Mouse (Mus musculus): ENCODE measurements around the gene Spink4. TPM values are rescaled to one million over a fixed set of nuclear protein-coding genes. Genes with fewer than 3 reads are reported as not detected.

Spink4 gene
- total and polyA plus RNA-seq, 3 experiments, result 0.19 to 1.4 TPM; not detected in 1

DNA sequence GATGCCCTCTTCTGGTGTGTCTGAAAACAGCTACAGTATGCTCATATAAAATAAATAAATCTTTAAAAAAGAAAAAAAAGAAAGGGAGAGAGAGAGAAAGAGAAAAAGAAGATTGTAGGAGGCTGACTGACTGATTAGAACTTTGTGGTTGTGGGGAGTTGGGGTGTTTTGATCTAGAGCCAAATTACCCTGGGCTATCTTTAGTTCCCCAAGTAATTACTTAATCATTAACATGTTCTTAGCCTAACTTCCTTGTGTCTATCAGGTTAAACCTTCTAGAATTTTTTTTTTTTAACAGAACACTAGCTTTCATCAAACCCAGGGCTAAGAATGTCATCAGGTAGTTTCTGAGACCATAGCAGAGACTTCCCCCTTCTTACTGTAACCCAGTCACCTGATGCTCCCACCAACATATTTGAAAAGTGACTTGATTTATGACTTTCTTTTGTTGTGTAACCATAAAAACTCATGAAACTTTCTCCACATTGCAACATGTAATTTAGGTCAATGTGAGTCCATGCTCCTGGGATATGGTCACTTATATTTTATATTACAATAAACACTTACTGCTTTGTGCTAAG lies 5.5 kb upstream of the Spink4 start (continued):
- TF ChIP-seq ZKSCAN1 (IDR thresholded peaks at IDR 0.05; ENCODE audit: low read depth, low read length) (no peak), MAZ (IDR thresholded peaks at IDR 0.05; ENCODE audit: low read depth, low read length) (no peak), E2F4 (IDR thresholded peaks at IDR 0.05; ENCODE audit: borderline replicate concordance, low read depth, low read length) (no peak), USF2 (IDR thresholded peaks at IDR 0.05; ENCODE audit: borderline replicate concordance in 1 of 2, insufficient read depth in 1 of 2, low read depth in 1 of 2, low read length in 2 of 2) (no peak), NELFE (IDR thresholded peaks at IDR 0.05; ENCODE audit: low read depth, low read length) (no peak), MAX (IDR thresholded peaks at IDR 0.05; ENCODE audit: low read length) (no peak), POLR2AphosphoS2 (IDR thresholded peaks at IDR 0.05; ENCODE audit: low read length) (no peak), POLR2AphosphoS5 (IDR thresholded peaks at IDR 0.05; ENCODE audit: borderline replicate concordance, low read depth, low read length) (no peak), ETS1 (IDR thresholded peaks at IDR 0.05; ENCODE audit: low read depth, low read length) (peak; percentile 88), ZC3H11A (IDR thresholded peaks at IDR 0.05; ENCODE audit: low read depth, low read length) (no peak)

DNA sequence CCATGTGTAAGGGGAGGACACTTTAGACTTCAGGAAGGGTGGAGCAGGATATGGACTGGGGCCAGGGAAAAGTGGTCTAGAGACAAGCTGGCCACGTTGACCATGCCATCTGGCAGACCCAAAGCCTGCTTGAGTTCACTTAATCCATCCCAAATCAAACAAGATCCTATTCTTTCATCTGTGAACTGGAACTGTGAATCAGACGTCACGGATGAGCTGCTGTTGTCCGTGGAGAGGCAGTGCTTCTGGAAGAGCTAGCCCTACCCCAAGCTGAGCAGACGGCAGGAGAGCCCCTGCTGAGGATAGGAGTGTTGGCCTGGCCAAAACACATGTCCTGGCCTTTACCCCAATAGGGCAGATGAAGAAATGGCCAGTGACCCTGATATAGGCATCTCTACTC lies 3.9 kb upstream of the Spink4 start:
- no peak for DNase-seq (ENCODE audit: low read depth, low spot score)
- no peaks in the 10 kb centered on the region for H3K79me2 ChIP-seq (ENCODE audit: control insufficient read depth, insufficient read depth, low read length, poor library complexity)
- H3K4me3 ChIP-seq (ENCODE audit: control insufficient read depth in 1 of 2, insufficient read depth in 1 of 2, low read depth in 2 of 2, low read length in 2 of 2), result no peak overlapping the region
- H3K4me1 ChIP-seq (ENCODE audit: control insufficient read depth in 1 of 2, insufficient read depth in 2 of 2, low read length in 2 of 2), result peaks cover 11 to 23% of the 10 kb centered on the region in 2 experiments
- H3K9ac ChIP-seq (ENCODE audit: control insufficient read depth, low read depth, low read length, poor library complexity, severe bottlenecking), result no peak overlapping the region
- no peaks in the 10 kb centered on the region for H3K9me3 ChIP-seq (replicated peaks; ENCODE audit: insufficient read depth, low read length)
- H3K36me3 ChIP-seq (ENCODE audit: control insufficient read depth in 1 of 2, insufficient read depth in 2 of 2, low read length in 2 of 2), result peaks cover 0 to 12% of the 10 kb centered on the region in 2 experiments; a peak in 2 of 4 replicates
- no peaks in the 10 kb centered on the region for H3K27me3 ChIP-seq (ENCODE audit: control insufficient read depth in 1 of 2, insufficient read depth in 2 of 2, low read length in 2 of 2)
- no peak for TF ChIP-seq E2F4 (IDR thresholded peaks at IDR 0.05; ENCODE audit: borderline replicate concordance, low read depth, low read length)
- TF ChIP-seq SIN3A (IDR thresholded peaks at IDR 0.05; ENCODE audit: low read length), result no peak
- H3K27ac ChIP-seq (ENCODE audit: control insufficient read depth, low read depth, low read length), result no peak overlapping the region

DNA sequence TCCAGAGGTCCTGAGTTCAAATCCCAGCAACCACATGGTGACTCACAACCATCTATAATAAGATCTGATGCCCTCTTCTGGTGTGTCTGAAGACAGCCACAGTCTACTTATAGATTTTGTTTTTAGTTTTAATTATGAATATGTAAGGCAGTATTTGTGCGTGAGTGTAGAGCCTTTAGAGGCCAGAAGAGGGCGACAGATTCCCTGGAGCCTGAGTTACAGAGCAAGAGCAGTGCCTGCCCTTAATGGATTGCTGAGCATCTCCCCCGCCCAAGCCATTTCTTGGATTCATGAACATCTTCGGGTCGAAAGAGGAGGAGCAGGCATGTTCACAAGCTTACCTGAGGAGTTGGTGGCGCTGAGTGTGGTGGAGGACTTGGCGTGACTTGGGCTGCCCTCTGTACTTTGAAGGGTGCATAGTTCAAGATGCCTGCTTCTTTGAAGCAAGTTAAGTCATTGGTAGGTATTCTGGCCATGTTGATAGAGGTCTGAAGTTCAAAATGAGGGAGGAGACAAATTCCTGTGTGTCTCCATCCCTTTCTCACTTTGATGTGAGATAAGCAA lies 3.2 kb upstream of the Spink4 start:
- no peak overlapping the region for H3K9ac ChIP-seq (ENCODE audit: control insufficient read depth, low read depth, low read length, poor library complexity, severe bottlenecking)
- H3K4me1 ChIP-seq (ENCODE audit: control insufficient read depth in 1 of 2, insufficient read depth in 2 of 2, low read length in 2 of 2), result peaks cover 11 to 23% of the 10 kb centered on the region in 2 experiments
- no peaks in the 10 kb centered on the region for H3K27me3 ChIP-seq (ENCODE audit: control insufficient read depth in 1 of 2, insufficient read depth in 2 of 2, low read length in 2 of 2)
- DNase-seq (ENCODE audit: low read depth, low spot score), result peak; percentile 37
- TF ChIP-seq MAX (IDR thresholded peaks at IDR 0.05; ENCODE audit: low read length) (no peak), SIN3A (IDR thresholded peaks at IDR 0.05; ENCODE audit: low read length) (no peak), USF2 (IDR thresholded peaks at IDR 0.05; ENCODE audit: borderline replicate concordance in 1 of 2, insufficient read depth in 1 of 2, low read depth in 1 of 2, low read length in 2 of 2) (no peak), MEF2A (IDR thresholded peaks at IDR 0.05; ENCODE audit: extremely low read depth, insufficient replicate concordance, low read depth, low read length, poor library complexity, severe bottlenecking) (no peak), SMC3 (IDR thresholded peaks at IDR 0.05; ENCODE audit: low read depth, low read length) (peak; percentile 24; the same call in 1 of the 2 replicates), ZMIZ1 (IDR thresholded peaks at IDR 0.05; ENCODE audit: low read depth, low read length) (no peak), ZKSCAN1 (IDR thresholded peaks at IDR 0.05; ENCODE audit: low read depth, low read length) (no peak), CTCF (IDR thresholded peaks at IDR 0.05 in 2 of 3, conservative IDR thresholded peaks at IDR 0.05 in 1 of 3; ENCODE audit: control insufficient read depth in 1 of 3, insufficient read depth in 1 of 3, low read depth in 2 of 3, low read length in 3 of 3, poor library complexity in 1 of 3, severe bottlenecking in 1 of 3) (peak; percentile 35 to 40 (median 37); a peak in 5 of 6 replicates), E2F4 (IDR thresholded peaks at IDR 0.05; ENCODE audit: borderline replicate concordance, low read depth, low read length) (no peak), KAT2A (conservative IDR thresholded peaks at IDR 0.05; ENCODE audit: low read depth, low read length) (no peak), NELFE (IDR thresholded peaks at IDR 0.05; ENCODE audit: low read depth, low read length) (no peak), POLR2AphosphoS5 (IDR thresholded peaks at IDR 0.05; ENCODE audit: borderline replicate concordance, low read depth, low read length) (no peak)
- H3K36me3 ChIP-seq (ENCODE audit: control insufficient read depth in 1 of 2, insufficient read depth in 2 of 2, low read length in 2 of 2), result peaks cover 0 to 12% of the 10 kb centered on the region in 2 experiments; a peak in 2 of 4 replicates
- H3K4me3 ChIP-seq (ENCODE audit: control insufficient read depth in 1 of 2, insufficient read depth in 1 of 2, low read depth in 2 of 2, low read length in 2 of 2), result no peak overlapping the region
- H3K9me3 ChIP-seq (replicated peaks; ENCODE audit: insufficient read depth, low read length), result no peaks in the 10 kb centered on the region
- no peaks in the 10 kb centered on the region for H3K79me2 ChIP-seq (ENCODE audit: control insufficient read depth, insufficient read depth, low read length, poor library complexity)
- H3K27ac ChIP-seq (ENCODE audit: control insufficient read depth, low read depth, low read length), result no peak overlapping the region
